Mouse (Mus musculus) midbrain, embryonic 11.5 days (tissue): ENCODE data around the gene Rpsa. TPM values are rescaled to one million over a fixed set of nuclear protein-coding genes. Genes with fewer than 3 reads are reported as not detected.
"Not testable (repeated sequence)": the region's sequence is repeated elsewhere in the genome, so short reads cannot be mapped to it uniquely, and the experiment has no call there.

ENCODE experiments used
- ATAC-seq: fragments of 200-750 bp; cut with Nextera tagmentation; 2 replicates; pipeline ENCODE4 v1.8.0; 2017; ENCODE audit warnings: moderate TSS enrichment, moderate library complexity; ENCODE audit not compliant: low FRiP score
- DNase-seq: peaks from one replicate; pipeline ENCODE4 v3.0.0; 2015; ENCODE audit warnings: low spot score; ENCODE audit errors: missing footprints
- H3K27ac ChIP-seq: fragments of 300-500 bp; sonication (generic); 2 replicates; pipeline ENCODE4 v1.5.1; 2014; ENCODE audit warnings: low read depth, low read length
- H3K27me3 ChIP-seq: fragments of 300-500 bp; sonication (generic); 2 replicates; pipeline ENCODE4 v1.6.1; 2014; ENCODE audit warnings: mild to moderate bottlenecking, low read length, moderate library complexity, mixed read lengths; ENCODE audit not compliant: control insufficient read depth, insufficient read depth
- H3K36me3 ChIP-seq: fragments of 300-500 bp; sonication (generic); 2 replicates; pipeline ENCODE4 v1.6.1; 2014; ENCODE audit warnings: mild to moderate bottlenecking, low read length, moderate library complexity, mixed read lengths; ENCODE audit not compliant: control insufficient read depth, insufficient read depth
- H3K4me1 ChIP-seq: fragments of 300-500 bp; sonication (generic); 2 replicates; pipeline ENCODE4 v1.6.1; 2014; ENCODE audit warnings: low read length; ENCODE audit not compliant: control insufficient read depth, insufficient read depth
- H3K4me2 ChIP-seq: fragments of 300-500 bp; sonication (generic); 2 replicates; pipeline ENCODE4 v1.6.1; 2014; ENCODE audit warnings: mild to moderate bottlenecking, moderate library complexity
- H3K4me3 ChIP-seq: fragments of 300-500 bp; sonication (generic); 2 replicates; pipeline ENCODE4 v1.5.1; 2014; ENCODE audit warnings: low read depth, low read length
- H3K9ac ChIP-seq: fragments of 300-500 bp; sonication (generic); 2 replicates; pipeline ENCODE4 v1.6.1; 2014; ENCODE audit warnings: low read length
- H3K9me3 ChIP-seq: fragments of 300-500 bp; sonication (generic); 2 replicates; pipeline ENCODE4 v1.6.1; 2016; ENCODE audit warnings: low read length; ENCODE audit not compliant: control insufficient read depth
- WGBS: fragments of 180-500 bp; shearing (Covaris S2); extraction: QIAGEN DNeasy Blood & Tissue Kit; methylation state at CpG from one replicate; pipeline ENCODE4 v1.1.7; 2014; 5-methylcytosine and 5-hydroxymethylcytosine counted together
- polyA plus RNA-seq: library from polyadenylated mRNA; unstranded; fragments of >200 nt; fragmentation: Nextera tagmentation; extraction: Ambion mirVana; gene quantifications from 2 replicates; pipeline ENCODE4 v1.2.1, GENCODE M21; 2014

Gene Rpsa
- polyA plus RNA-seq, 1 experiment from 2014 or later = 1,482 TPM

GRCm38 (mm10) chr9:120089125-120089524, 38.4 kb upstream of the Rpsa start:
- Histone ChIP-seq H3K4me3 (no peak overlapping the region), H3K9ac (no peak overlapping the region), H3K9me3 (no peaks in the 10 kb centered on the region), H3K4me2 (no peak overlapping the region), H3K36me3 (no peaks in the 10 kb centered on the region), H3K27me3 (no peaks in the 10 kb centered on the region), H3K27ac (no peak overlapping the region), H3K4me1 (no peaks in the 10 kb centered on the region)
- 83% methylated on average over 7 of the region's 7 CpGs for WGBS
- ATAC-seq (no peak), DNase-seq (peak; percentile 71)

- H3K4me1 ChIP-seq = no peaks in the 10 kb centered on the region
- no peaks in the 10 kb centered on the region for H3K9me3 ChIP-seq
- no peak overlapping the region for H3K27ac ChIP-seq
- no peaks in the 10 kb centered on the region for H3K36me3 ChIP-seq
- no peaks in the 10 kb centered on the region for H3K27me3 ChIP-seq
- H3K4me2 ChIP-seq = no peak overlapping the region
- no peak overlapping the region for H3K9ac ChIP-seq
- H3K4me3 ChIP-seq = no peak overlapping the region
- no peak for DNase-seq
- WGBS = 84% methylated on average over 10 of the region's 10 CpGs
- ATAC-seq = no peak
Measured at GRCm38 (mm10) chr9:120091086-120091485, 36.4 kb upstream of the Rpsa start.

- Histone ChIP-seq H3K4me3 (no peak within 1 kb of the TSS), H3K27me3 (no peaks in the 10 kb centered on the region), H3K9ac (no peak within 1 kb of the TSS), H3K4me1 (no peaks in the 10 kb centered on the region), H3K27ac (no peak within 1 kb of the TSS), H3K36me3 (no peaks in the 10 kb centered on the region), H3K4me2 (no peak within 1 kb of the TSS), H3K9me3 (no peaks in the 10 kb centered on the region)
- WGBS = 79% methylated on average over 5 of the region's 5 CpGs
- DNase-seq (no peak), ATAC-seq (no peak)
Measured at GRCm38 (mm10) chr9:120091696-120092238, 35.7 kb upstream of the Rpsa start, which contains the start of gene Ccr8. Ccr8 (plus strand) TSS chr9:120092114.

DNA sequence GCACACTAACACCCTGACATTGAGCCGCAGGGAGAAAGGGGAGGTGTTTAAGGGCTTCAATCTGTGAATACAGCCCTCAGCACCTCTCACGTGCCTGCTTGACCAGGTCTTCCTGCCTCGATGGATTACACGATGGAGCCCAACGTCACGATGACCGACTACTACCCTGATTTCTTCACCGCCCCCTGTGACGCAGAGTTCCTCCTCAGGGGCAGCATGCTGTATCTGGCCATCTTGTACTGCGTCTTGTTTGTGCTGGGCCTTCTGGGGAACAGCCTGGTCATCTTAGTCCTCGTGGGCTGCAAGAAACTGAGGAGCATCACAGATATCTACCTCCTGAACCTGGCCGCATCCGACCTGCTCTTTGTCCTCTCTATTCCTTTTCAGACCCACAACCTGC, 33.8 kb upstream of the Rpsa start:
- DNase-seq (no peak), ATAC-seq (no peak)
- no peaks in the 10 kb centered on the region for H3K4me1 ChIP-seq
- H3K27me3 ChIP-seq = no peaks in the 10 kb centered on the region
- no peak overlapping the region for H3K4me3 ChIP-seq
- no peak overlapping the region for H3K4me2 ChIP-seq
- no peak overlapping the region for H3K9ac ChIP-seq
- no peaks in the 10 kb centered on the region for H3K36me3 ChIP-seq
- 89% methylated on average over 13 of the region's 13 CpGs for WGBS
- H3K9me3 ChIP-seq = no peaks in the 10 kb centered on the region
- no peak overlapping the region for H3K27ac ChIP-seq

DNA sequence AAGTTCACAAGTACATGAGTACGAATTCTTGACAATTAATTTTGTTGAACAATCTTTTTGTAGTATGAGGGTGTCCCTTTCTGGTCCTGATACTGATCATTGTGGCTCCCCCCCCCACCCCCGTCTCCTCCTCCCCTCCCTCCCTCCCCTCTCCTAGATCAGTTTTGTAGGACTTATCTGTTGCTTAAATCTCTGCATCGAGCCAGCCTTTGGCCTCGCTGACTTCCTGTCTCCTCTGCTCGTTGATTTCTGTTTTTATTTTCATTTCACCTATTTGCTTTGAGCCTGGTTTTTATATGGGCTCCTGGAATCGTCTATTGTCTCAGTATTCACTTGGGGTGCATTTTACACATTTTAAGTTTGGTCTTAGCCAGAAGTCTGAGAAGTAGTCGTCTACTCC, 31.6 kb upstream of the Rpsa start:
- Histone ChIP-seq H3K9me3 (no peaks in the 10 kb centered on the region), H3K4me2 (no peak overlapping the region), H3K27me3 (no peaks in the 10 kb centered on the region), H3K9ac (no peak overlapping the region), H3K4me1 (no peaks in the 10 kb centered on the region), H3K36me3 (no peaks in the 10 kb centered on the region), H3K4me3 (no peak overlapping the region), H3K27ac (no peak overlapping the region)
- ATAC-seq = no peak
- DNase-seq = peak; percentile 44
- WGBS = 86% methylated on average over 7 of the region's 7 CpGs

DNA sequence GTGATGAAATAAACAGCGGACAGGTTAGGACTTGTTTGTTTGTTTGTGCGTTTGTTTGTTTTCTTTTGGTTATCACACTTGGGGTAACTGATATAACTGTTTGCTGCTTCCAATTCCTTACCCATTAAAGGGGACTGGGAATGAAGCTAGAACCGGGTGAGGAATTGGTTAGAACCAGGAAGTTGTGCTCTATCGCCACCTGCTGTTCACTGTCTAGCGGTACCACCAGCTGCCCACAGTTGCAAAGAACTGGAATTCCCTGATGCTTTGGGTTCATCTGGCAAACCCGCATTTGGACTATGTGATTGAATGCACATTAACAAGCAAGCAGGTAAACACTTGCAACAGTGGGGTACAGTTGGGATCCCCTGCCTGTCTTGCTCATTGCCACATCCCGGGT, 28.8 kb upstream of the Rpsa start:
- no peak overlapping the region for H3K27ac ChIP-seq
- no peaks in the 10 kb centered on the region for H3K36me3 ChIP-seq
- no peak overlapping the region for H3K9ac ChIP-seq
- 29% methylated on average over 7 of the region's 7 CpGs for WGBS
- DNase-seq = peak; percentile 93
- ATAC-seq = no peak
- no peaks in the 10 kb centered on the region for H3K27me3 ChIP-seq
- no peak overlapping the region for H3K4me2 ChIP-seq
- H3K4me3 ChIP-seq = no peak overlapping the region
- no peaks in the 10 kb centered on the region for H3K9me3 ChIP-seq
- H3K4me1 ChIP-seq = no peaks in the 10 kb centered on the region

DNA sequence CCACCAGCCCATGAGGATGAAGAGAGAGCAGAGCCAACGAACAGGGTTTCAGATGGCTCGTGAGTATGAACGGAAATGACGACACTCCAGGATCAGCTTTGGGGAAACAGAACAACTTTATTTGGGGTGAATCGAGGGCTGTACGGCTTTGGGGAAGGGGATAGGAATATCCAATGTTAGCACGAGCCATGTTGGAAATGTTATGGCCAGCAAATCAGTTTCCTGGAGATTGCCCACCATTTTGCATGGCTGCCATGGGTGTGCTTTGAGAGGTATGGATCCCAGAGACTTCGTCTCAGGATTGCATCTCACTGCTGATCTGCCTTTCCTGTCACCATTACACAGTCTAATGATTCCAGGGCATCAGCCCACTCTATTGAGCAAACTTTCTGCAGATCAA, 28.2 kb upstream of the Rpsa start:
- WGBS = 92% methylated on average over 8 of the region's 8 CpGs
- DNase-seq = no peak

DNA sequence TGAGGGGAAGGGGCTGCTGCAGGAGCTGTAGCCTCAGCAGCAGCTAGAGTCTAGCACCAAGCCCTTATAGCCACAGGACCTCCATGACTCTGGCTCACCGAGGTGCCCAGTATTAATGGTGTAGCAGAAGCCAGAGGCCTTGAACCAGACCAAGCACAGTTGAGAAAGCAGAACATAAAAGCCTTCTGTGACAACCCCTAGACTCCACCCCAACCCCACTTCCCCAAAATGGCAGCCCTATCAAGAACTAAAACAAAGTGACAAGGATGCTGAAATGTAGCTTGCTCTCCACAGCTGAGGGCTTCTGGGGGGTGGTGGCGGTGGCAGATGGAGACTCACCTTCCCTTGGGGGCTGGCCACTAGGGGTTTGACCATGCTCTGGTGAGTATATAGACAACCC, 26.3 kb upstream of the Rpsa start:
- Histone ChIP-seq H3K9me3 (no peaks in the 10 kb centered on the region), H3K4me1 (no peaks in the 10 kb centered on the region), H3K4me3 (no peak overlapping the region), H3K27me3 (no peaks in the 10 kb centered on the region), H3K27ac (no peak overlapping the region), H3K36me3 (no peaks in the 10 kb centered on the region), H3K4me2 (no peak overlapping the region), H3K9ac (no peak overlapping the region)
- ATAC-seq (no peak), DNase-seq (no peak)
- 91% methylated on average over 2 of the region's 2 CpGs for WGBS

More for the DNA sequence above, 28.2 kb upstream of the Rpsa start:
- no peak overlapping the region for H3K27ac ChIP-seq
- no peaks in the 10 kb centered on the region for H3K9me3 ChIP-seq
- H3K9ac ChIP-seq = no peak overlapping the region
- H3K4me3 ChIP-seq = no peak overlapping the region
- H3K4me2 ChIP-seq = no peak overlapping the region
- H3K4me1 ChIP-seq = no peaks in the 10 kb centered on the region
- H3K36me3 ChIP-seq = no peaks in the 10 kb centered on the region
- no peak for ATAC-seq
- H3K27me3 ChIP-seq = no peaks in the 10 kb centered on the region

DNA sequence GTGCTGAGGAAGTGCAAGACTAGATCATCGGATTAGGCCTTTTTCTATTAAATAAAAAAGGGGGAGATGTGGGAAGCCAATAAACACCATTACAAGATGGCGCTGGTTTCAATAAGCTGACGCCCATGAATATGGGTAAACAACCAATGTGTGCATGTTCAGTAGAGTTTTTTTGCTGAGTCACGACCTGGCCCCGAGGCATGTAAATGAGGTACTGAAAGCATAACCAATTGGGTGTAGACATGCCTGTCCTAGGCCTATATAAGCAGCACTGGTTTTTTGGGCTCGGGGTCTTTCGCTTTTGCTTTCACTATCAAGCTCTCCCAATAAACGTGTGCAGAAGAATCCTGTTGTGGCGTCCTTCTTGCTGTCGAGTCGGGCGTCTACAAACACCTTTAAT, 18.5 kb upstream of the Rpsa start:
- H3K4me2 ChIP-seq, H3K4me3 ChIP-seq, DNase-seq, H3K4me1 ChIP-seq, H3K9me3 ChIP-seq, H3K9ac ChIP-seq, H3K27ac ChIP-seq, H3K36me3 ChIP-seq, ATAC-seq, H3K27me3 ChIP-seq: not testable (repeated sequence)
- 93% methylated on average over 12 of the region's 12 CpGs for WGBS
